Mouse (Mus musculus): ENCODE data around the gene Specc1l. TPM values are rescaled to one million over a fixed set of nuclear protein-coding genes. Genes with fewer than 3 reads are reported as not detected.

The Specc1l gene
- polyA plus RNA-seq (2016; fragmentation: Nextera tagmentation; extraction: Ambion mirVana): 52.0 and 52.1 TPM in 2 replicates

DNA sequence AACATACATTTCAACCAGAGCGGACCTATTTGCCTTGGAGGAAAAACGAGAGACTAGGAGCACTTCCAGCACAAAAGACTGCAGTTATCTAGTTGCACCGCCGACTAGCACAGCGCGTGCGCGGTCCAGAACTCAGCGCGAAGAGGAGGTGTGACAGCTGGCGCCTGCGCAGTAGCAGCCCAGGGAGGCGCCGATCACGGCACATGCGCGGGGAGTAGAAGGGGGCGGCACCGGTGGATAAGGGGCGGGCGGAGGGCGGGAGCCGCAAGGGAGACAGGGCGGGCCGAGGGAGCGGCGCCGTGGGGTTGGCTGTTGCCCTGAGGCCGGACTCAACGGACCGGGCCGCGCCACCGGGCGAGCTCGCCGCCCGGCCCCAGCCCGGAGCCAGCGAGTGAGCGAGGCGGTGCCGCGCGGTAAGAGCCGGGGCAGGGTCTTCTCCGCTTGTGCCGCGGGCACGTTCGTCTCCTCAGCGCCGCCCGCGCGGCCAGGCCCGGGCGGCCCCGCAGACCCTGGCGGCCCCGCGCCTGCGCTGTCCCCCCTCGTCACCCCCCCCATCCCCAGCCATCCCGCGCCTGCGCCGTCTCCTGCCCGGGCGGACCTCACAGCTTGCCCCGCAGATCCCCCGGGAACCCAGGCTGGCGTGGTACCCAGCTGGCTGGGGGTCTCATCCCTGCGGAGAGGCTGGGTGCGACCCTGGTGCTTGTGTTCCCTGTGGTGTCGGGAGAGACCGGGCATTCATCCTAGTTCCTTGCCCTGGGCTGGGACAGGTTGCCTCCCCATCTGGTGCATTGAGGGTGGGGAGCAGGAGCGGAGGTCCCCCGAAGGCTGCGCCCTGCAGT lies at the start of gene Specc1l:
TSS of gene Specc1l (plus strand) at position 267 of the 839 bp plus-strand sequence.
- peak; percentile 98 for ATAC-seq (ENCODE audit: low FRiP score, low read depth)
- H3K27me3 ChIP-seq: no peaks in the 10 kb centered on the region

GRCm38 (mm10) chr10:75165825-75166481 lies 45.9 kb upstream of the Specc1l start:
- no peak for ATAC-seq (ENCODE audit: low FRiP score, low read depth)
- no peaks in the 10 kb centered on the region for H3K9me3 ChIP-seq
- WGBS: 78% methylated on average over 10 of the region's 10 CpGs
- H3K36me3 ChIP-seq: peaks cover 78% of the 10 kb centered on the region
- H3K27me3 ChIP-seq: no peaks in the 10 kb centered on the region
- H3K4me3 ChIP-seq: no peak overlapping the region
- H3K4me2 ChIP-seq (replicated peaks): no peak overlapping the region
- H3K27ac ChIP-seq (replicated peaks): no peak overlapping the region
- no peaks in the 10 kb centered on the region for H3K4me1 ChIP-seq
- H3K9ac ChIP-seq (replicated peaks): no peak overlapping the region

More for the DNA sequence above, at the start of gene Specc1l:
- Histone ChIP-seq H3K36me3 (no peaks in the 10 kb centered on the region), H3K4me2 (replicated peaks) (peak within 1 kb of the TSS; percentile 75), H3K27ac (replicated peaks) (peak within 1 kb of the TSS; percentile 99), H3K9ac (replicated peaks) (peak within 1 kb of the TSS; percentile 90), H3K4me3 (peak within 1 kb of the TSS; percentile 78), H3K9me3 (no peaks in the 10 kb centered on the region), H3K4me1 (peaks cover 5% of the 10 kb centered on the region)
- WGBS: under 1% methylated on average over 78 of the region's 80 CpGs

GRCm38 (mm10) chr10:75166601-75167000 lies 45.3 kb upstream of the Specc1l start:
- Histone ChIP-seq H3K4me1 (no peaks in the 10 kb centered on the region), H3K27ac (replicated peaks) (no peak overlapping the region), H3K36me3 (peaks cover 81% of the 10 kb centered on the region), H3K9me3 (no peaks in the 10 kb centered on the region), H3K9ac (replicated peaks) (no peak overlapping the region), H3K4me2 (replicated peaks) (no peak overlapping the region), H3K27me3 (no peaks in the 10 kb centered on the region), H3K4me3 (no peak overlapping the region)
- WGBS: 96% methylated on average over 4 of the region's 4 CpGs
- no peak for ATAC-seq (ENCODE audit: low FRiP score, low read depth)

DNA sequence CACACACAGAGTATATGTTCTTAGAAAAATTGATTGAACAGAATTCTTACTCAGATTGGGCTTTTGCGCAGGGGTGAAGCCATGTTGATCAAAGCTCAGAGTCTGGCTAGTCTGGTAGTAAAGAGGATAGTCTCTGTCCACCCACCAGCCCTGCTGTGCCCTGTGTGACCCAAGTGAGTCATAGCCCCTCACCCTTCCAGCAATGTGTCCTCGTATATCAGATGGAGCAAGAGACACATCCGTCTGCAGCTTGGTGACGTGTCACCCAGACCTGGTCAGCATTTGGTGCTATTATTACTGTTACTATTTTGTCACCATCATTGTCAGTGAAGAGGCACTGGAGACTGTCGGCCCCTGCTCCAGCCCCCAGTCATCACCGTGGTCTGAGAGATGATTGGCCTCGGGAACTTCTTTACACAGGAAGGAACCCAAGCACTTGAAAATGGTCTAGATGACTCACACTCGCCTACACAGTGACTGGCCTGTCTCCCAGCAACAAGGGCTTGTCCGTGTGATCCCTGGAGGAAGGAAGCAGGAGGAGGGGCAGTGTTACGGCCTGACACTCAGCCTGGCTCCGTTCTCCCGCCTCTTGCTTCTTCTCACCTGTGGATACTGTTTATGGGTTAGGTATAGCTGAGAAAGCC lies 41.5 kb upstream of the Specc1l start:
- no peak for ATAC-seq (ENCODE audit: low FRiP score, low read depth)
- H3K4me1 ChIP-seq: no peaks in the 10 kb centered on the region
- H3K9me3 ChIP-seq: no peaks in the 10 kb centered on the region
- no peak overlapping the region for H3K4me2 ChIP-seq (replicated peaks)
- peaks cover 69% of the 10 kb centered on the region for H3K36me3 ChIP-seq
- H3K27ac ChIP-seq (replicated peaks): no peak overlapping the region
- H3K27me3 ChIP-seq: no peaks in the 10 kb centered on the region
- no peak overlapping the region for H3K9ac ChIP-seq (replicated peaks)
- WGBS: 90% methylated on average over 12 of the region's 12 CpGs
- no peak overlapping the region for H3K4me3 ChIP-seq

GRCm38 (mm10) chr10:75173056-75173455 lies 38.8 kb upstream of the Specc1l start:
- no peak for ATAC-seq (ENCODE audit: low FRiP score, low read depth)
- no peaks in the 10 kb centered on the region for H3K27me3 ChIP-seq
- no peaks in the 10 kb centered on the region for H3K9me3 ChIP-seq
- WGBS: 83% methylated on average over 8 of the region's 8 CpGs
- no peak overlapping the region for H3K9ac ChIP-seq (replicated peaks)
- H3K27ac ChIP-seq (replicated peaks): no peak overlapping the region
- H3K4me2 ChIP-seq (replicated peaks): no peak overlapping the region
- no peak overlapping the region for H3K4me3 ChIP-seq
- H3K36me3 ChIP-seq: peaks cover 80% of the 10 kb centered on the region
- H3K4me1 ChIP-seq: no peaks in the 10 kb centered on the region

DNA sequence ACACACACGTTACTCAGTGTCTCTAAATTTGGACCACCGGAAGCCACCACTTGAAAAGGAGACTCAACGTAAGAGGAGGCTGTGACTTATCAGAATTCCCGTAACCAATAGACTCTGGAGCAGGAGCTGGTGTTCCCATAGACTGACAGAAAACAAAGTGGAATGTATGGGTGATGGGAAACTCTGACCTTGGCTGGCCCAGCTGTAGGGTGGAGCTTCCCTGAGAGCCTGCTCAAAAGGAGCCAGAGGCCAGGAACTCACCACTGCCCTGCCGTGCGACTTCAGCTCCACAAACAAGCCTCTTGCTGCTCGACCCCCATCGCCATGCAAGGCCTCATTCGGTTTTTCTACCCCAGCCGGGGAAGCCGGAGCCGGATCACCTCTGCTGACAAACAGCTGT lies 38.2 kb upstream of the Specc1l start:
- Histone ChIP-seq H3K4me1 (no peaks in the 10 kb centered on the region), H3K36me3 (peaks cover 80% of the 10 kb centered on the region), H3K9me3 (no peaks in the 10 kb centered on the region), H3K4me2 (replicated peaks) (no peak overlapping the region), H3K4me3 (no peak overlapping the region), H3K27ac (replicated peaks) (no peak overlapping the region), H3K9ac (replicated peaks) (no peak overlapping the region), H3K27me3 (no peaks in the 10 kb centered on the region)
- no peak for ATAC-seq (ENCODE audit: low FRiP score, low read depth)
- 78% methylated on average over 12 of the region's 12 CpGs for WGBS

DNA sequence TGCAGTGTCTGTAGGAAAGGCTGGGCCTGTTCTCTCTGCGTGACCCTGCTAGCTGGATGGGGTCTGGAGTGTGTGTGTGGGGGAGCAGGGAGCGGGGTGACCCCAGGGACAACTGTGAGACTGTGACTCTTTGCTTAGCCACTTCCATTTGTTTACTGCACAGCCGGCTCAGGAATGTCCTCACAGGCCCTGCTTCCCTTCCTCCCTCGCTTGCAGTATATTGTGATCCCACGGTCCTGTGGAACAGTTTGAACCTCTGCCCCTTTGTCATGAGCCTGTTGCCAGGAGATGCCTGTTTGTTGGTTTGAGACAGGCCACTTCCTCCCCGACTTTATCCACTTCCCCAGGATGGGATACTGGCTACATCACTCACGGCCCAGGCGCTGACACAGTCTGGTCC lies 35.4 kb upstream of the Specc1l start:
- no peaks in the 10 kb centered on the region for H3K27me3 ChIP-seq
- WGBS: 90% methylated on average over 8 of the region's 8 CpGs
- no peak overlapping the region for H3K9ac ChIP-seq (replicated peaks)
- H3K9me3 ChIP-seq: no peaks in the 10 kb centered on the region
- no peak overlapping the region for H3K4me2 ChIP-seq (replicated peaks)
- H3K4me1 ChIP-seq: no peaks in the 10 kb centered on the region
- no peak for ATAC-seq (ENCODE audit: low FRiP score, low read depth)
- H3K27ac ChIP-seq (replicated peaks): no peak overlapping the region
- no peak overlapping the region for H3K4me3 ChIP-seq
- peaks cover 80% of the 10 kb centered on the region for H3K36me3 ChIP-seq

- Histone ChIP-seq H3K9me3 (no peaks in the 10 kb centered on the region), H3K4me1 (no peaks in the 10 kb centered on the region), H3K36me3 (peaks cover 82% of the 10 kb centered on the region), H3K4me3 (no peak overlapping the region), H3K9ac (replicated peaks) (no peak overlapping the region), H3K27me3 (no peaks in the 10 kb centered on the region), H3K27ac (replicated peaks) (no peak overlapping the region), H3K4me2 (replicated peaks) (no peak overlapping the region)
- no peak for ATAC-seq (ENCODE audit: low FRiP score, low read depth)
- 85% methylated on average over 5 of the region's 5 CpGs for WGBS
Measured at GRCm38 (mm10) chr10:75178911-75179310, 33.0 kb upstream of the Specc1l start.

DNA sequence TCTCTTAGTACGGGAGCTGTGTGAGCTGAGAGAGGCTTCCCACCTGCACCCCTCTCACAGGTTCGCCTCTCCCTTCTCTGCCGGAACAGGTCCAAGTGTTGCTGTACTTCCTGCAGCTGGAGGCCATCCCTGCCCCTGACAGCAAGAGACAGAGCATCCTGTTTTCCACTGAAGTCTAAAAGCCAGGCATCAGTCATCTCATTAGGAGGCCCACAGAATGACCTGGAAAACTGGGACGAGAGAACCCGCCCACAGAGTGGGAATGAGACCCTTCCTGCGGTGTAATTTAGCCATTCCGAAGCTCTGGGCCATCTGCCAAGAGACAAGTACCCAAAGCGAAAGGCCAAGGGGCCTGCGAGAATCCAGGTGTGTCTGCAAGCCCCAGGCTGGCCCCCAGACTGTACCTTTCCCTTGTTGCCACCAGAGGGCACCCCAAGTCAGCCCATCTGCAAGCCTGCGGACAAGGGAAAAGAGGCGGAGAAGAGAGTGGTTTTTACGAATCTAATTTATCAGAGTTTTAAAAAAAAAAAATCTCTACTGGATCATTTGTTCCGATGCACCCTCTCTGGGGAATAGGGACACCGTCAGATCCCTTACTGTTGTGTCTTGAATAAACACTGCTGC lies 29.6 kb upstream of the Specc1l start:
- peak; percentile 50; the same call in 1 of the 2 replicates for ATAC-seq (ENCODE audit: low FRiP score, low read depth)
- peaks cover 72% of the 10 kb centered on the region for H3K36me3 ChIP-seq
- H3K27me3 ChIP-seq: no peaks in the 10 kb centered on the region
- WGBS: 55% methylated on average over 14 of the region's 14 CpGs
- H3K4me3 ChIP-seq: no peak overlapping the region
- H3K27ac ChIP-seq (replicated peaks): 0 out of 2 replicates have a peak overlapping the region, but pooled peaks have one; percentile 1
- no peak overlapping the region for H3K9ac ChIP-seq (replicated peaks)
- no peak overlapping the region for H3K4me2 ChIP-seq (replicated peaks)
- no peaks in the 10 kb centered on the region for H3K4me1 ChIP-seq
- no peaks in the 10 kb centered on the region for H3K9me3 ChIP-seq

GRCm38 (mm10) chr10:75184826-75185225 lies 27.0 kb upstream of the Specc1l start:
- no peak for ATAC-seq (ENCODE audit: low FRiP score, low read depth)
- no peak overlapping the region for H3K27ac ChIP-seq (replicated peaks)

DNA sequence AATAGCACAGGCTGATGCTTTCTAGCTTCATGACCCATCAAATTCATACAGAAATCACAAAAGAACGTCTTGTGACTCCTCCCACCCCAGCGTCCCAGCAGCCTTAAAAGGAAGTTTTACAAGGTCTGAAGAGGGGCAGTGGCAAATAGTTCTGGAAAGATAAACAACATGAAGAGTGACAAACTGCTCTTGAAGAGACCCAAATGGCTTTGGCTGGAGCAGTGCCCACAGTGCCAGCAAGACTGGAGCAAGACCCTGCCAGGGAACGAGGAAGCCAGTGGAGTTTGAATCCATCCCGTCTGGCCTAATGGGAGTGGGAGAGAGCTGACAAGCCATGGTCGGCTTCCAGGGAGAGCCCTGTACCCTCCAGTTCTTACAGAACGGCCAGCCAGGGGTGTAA lies 25.3 kb upstream of the Specc1l start:
- peaks cover 29% of the 10 kb centered on the region for H3K36me3 ChIP-seq
- no peak for ATAC-seq (ENCODE audit: low FRiP score, low read depth)
- no peaks in the 10 kb centered on the region for H3K27me3 ChIP-seq
- no peak overlapping the region for H3K4me3 ChIP-seq
- H3K4me2 ChIP-seq (replicated peaks): no peak overlapping the region
- H3K4me1 ChIP-seq: no peaks in the 10 kb centered on the region
- no peak overlapping the region for H3K9ac ChIP-seq (replicated peaks)
- H3K9me3 ChIP-seq: no peaks in the 10 kb centered on the region
- no peak overlapping the region for H3K27ac ChIP-seq (replicated peaks)
- 70% methylated on average over 6 of the region's 6 CpGs for WGBS

More at GRCm38 (mm10) chr10:75184826-75185225, 27.0 kb upstream of the Specc1l start:
- 92% methylated on average over 9 of the region's 9 CpGs for WGBS
- no peaks in the 10 kb centered on the region for H3K27me3 ChIP-seq
- H3K4me1 ChIP-seq: no peaks in the 10 kb centered on the region
- H3K36me3 ChIP-seq: peaks cover 46% of the 10 kb centered on the region
- no peaks in the 10 kb centered on the region for H3K9me3 ChIP-seq
- H3K9ac ChIP-seq (replicated peaks): no peak overlapping the region
- H3K4me2 ChIP-seq (replicated peaks): no peak overlapping the region
- no peak overlapping the region for H3K4me3 ChIP-seq

Data from midbrain, embryonic 12.5 days (tissue).